Comparison of ENCODE assay signal across 10 mouse cellular contexts in genomic region chr8:71224560-71224959, GRCm38 (mm10). TPM values are rescaled to one million over a fixed set of nuclear protein-coding genes. Genes with fewer than 3 reads are reported as not detected.
A peak's percentile ranks its signal among the peaks of the same experiment; 100 is the strongest.
DNase-seq lines count a peak whose midpoint lies in the region; ATAC-seq and TF ChIP-seq lines count a peak whose summit lies in the region.
"Had no signal": no experiment of that assay in that cellular context is flagged by ENCODE, and none has a peak within 500 bp of the region (broad histone marks: within the 10 kb centered on the region; RNA-seq: fewer than 3 reads in every experiment).

No protein-coding gene starts in this region.

- H3K4me1 ChIP-seq in hindbrain, postnatal 0 days (ENCODE audit: insufficient read depth, low read length) = no peaks in the 10 kb centered on the region
- no peaks in the 10 kb centered on the region for H3K4me1 ChIP-seq in hindbrain, embryonic 16.5 days (ENCODE audit: control insufficient read depth, insufficient read depth, low read depth, low read length)
- no peaks in the 10 kb centered on the region for H3K4me1 ChIP-seq in lung, postnatal 0 days (ENCODE audit: insufficient read depth, low read depth, low read length)
- H3K4me1 ChIP-seq: limb, embryonic 10.5 days; stomach, embryonic 15.5 days had no signal

- no peak for TF ChIP-seq EP300 in lung, postnatal 0 days (IDR thresholded peaks at IDR 0.05)

- no peak for DNase-seq in hindbrain, postnatal 0 days (ENCODE audit: low spot score)
- peak; percentile 42 for DNase-seq in CD4-positive helper T cell, adult 2 months (ENCODE audit: low read depth, low spot score)
- peak; percentile 14 for DNase-seq in T-cell, adult 2 months (ENCODE audit: low spot score)
- DNase-seq in lung, postnatal 0 days (ENCODE audit: low spot score) = peak; percentile 65
- no peak for DNase-seq in gastrocnemius, postnatal 14 days
- DNase-seq in gastrocnemius, postnatal 10 days = no peak
- DNase-seq: gastrocnemius, postnatal 25 days had no signal

- H3K27me3 ChIP-seq in hindbrain, postnatal 0 days (ENCODE audit: insufficient read depth, low read length) = no peaks in the 10 kb centered on the region
- H3K27me3 ChIP-seq in hindbrain, embryonic 16.5 days (replicated peaks; ENCODE audit: control insufficient read depth, insufficient read depth, low read length) = no peaks in the 10 kb centered on the region
- H3K27me3 ChIP-seq in lung, postnatal 0 days (replicated peaks; ENCODE audit: insufficient read depth, low read length) = no peaks in the 10 kb centered on the region
- H3K27me3 ChIP-seq: stomach, embryonic 15.5 days had no signal

- ATAC-seq in hindbrain, postnatal 0 days = no peak
- ATAC-seq in hindbrain, embryonic 16.5 days = no peak
- ATAC-seq in lung, postnatal 0 days = no peak

- no peak overlapping the region for H3K9ac ChIP-seq in hindbrain, postnatal 0 days (replicated peaks; ENCODE audit: low read length)
- H3K9ac ChIP-seq in hindbrain, embryonic 16.5 days (ENCODE audit: low read depth, low read length) = no peak overlapping the region
- H3K9ac ChIP-seq in lung, postnatal 0 days (replicated peaks; ENCODE audit: low read depth) = no peak overlapping the region
- H3K9ac ChIP-seq: stomach, embryonic 15.5 days had no signal

- no peak overlapping the region for H3K4me3 ChIP-seq in hindbrain, postnatal 0 days (ENCODE audit: low read length)
- no peak overlapping the region for H3K4me3 ChIP-seq in hindbrain, embryonic 16.5 days (ENCODE audit: low read length)
- H3K4me3 ChIP-seq in lung, postnatal 0 days (ENCODE audit: low read depth, low read length) = no peak overlapping the region
- H3K4me3 ChIP-seq: limb, embryonic 10.5 days; stomach, embryonic 15.5 days had no signal

- no peak overlapping the region for H3K4me2 ChIP-seq in hindbrain, postnatal 0 days (ENCODE audit: low read depth, low read length)
- H3K4me2 ChIP-seq in hindbrain, embryonic 16.5 days (ENCODE audit: low read length) = no peak overlapping the region
- H3K4me2 ChIP-seq in lung, postnatal 0 days (replicated peaks; ENCODE audit: low read depth, low read length) = no peak overlapping the region
- H3K4me2 ChIP-seq: stomach, embryonic 15.5 days had no signal

- 54% methylated on average over 2 of the region's 2 CpGs for WGBS in hindbrain, postnatal 0 days
- 52% methylated on average over 2 of the region's 2 CpGs for WGBS in hindbrain, embryonic 16.5 days
- 51% methylated on average over 2 of the region's 2 CpGs for WGBS in lung, postnatal 0 days

- no peaks in the 10 kb centered on the region for H3K9me3 ChIP-seq in hindbrain, postnatal 0 days (ENCODE audit: low read length)
- 0 out of 2 replicates have a peak, but pooled peaks cover 3% of the 10 kb centered on the region for H3K9me3 ChIP-seq in hindbrain, embryonic 16.5 days (ENCODE audit: control insufficient read depth, low read length)
- H3K9me3 ChIP-seq in lung, postnatal 0 days (ENCODE audit: low read length) = no peaks in the 10 kb centered on the region
- H3K9me3 ChIP-seq: limb, embryonic 10.5 days; stomach, embryonic 15.5 days had no signal

- no peaks in the 10 kb centered on the region for H3K36me3 ChIP-seq in hindbrain, postnatal 0 days (ENCODE audit: insufficient read depth, low read length)
- H3K36me3 ChIP-seq in hindbrain, embryonic 16.5 days (ENCODE audit: control insufficient read depth, insufficient read depth, low read length) = no peaks in the 10 kb centered on the region
- no peaks in the 10 kb centered on the region for H3K36me3 ChIP-seq in lung, postnatal 0 days (ENCODE audit: insufficient read depth, low read length)
- H3K36me3 ChIP-seq: limb, embryonic 10.5 days; stomach, embryonic 15.5 days had no signal

- H3K27ac ChIP-seq in hindbrain, postnatal 0 days = no peak overlapping the region
- H3K27ac ChIP-seq in hindbrain, embryonic 16.5 days (ENCODE audit: low read depth, low read length) = no peak overlapping the region
- no peak overlapping the region for H3K27ac ChIP-seq in lung, postnatal 0 days (ENCODE audit: low read length)
- H3K27ac ChIP-seq: limb, embryonic 10.5 days; stomach, embryonic 15.5 days had no signal

- TF ChIP-seq CTCF in hindbrain, postnatal 0 days (IDR thresholded peaks at IDR 0.05; ENCODE audit: low read depth) = peak; percentile 54
- peak; percentile 75 for TF ChIP-seq CTCF in lung, postnatal 0 days (IDR thresholded peaks at IDR 0.05)

- intact Hi-C loops in gastrocnemius, postnatal 14 days (cut with DNase I; ENCODE audit: low total_unique reads) = no loop called here

RNA-seq across cellular contexts. Expression of gene Myo9b, which starts 48.0 kb away (rescaled TPM):
- total RNA-seq in hindbrain, postnatal 0 days (2014; rRNA removed) = 34.8 and 38.4 TPM in 2 replicates
- polyA plus RNA-seq in hindbrain, postnatal 0 days (2015; fragmentation: Nextera tagmentation; extraction: Ambion mirVana) = 7.8 and 8.6 TPM in 2 replicates
- polyA plus RNA-seq in hindbrain, embryonic 16.5 days (2015; fragmentation: Nextera tagmentation; extraction: Ambion mirVana) = 13.1 and 16.7 TPM in 2 replicates
- polyA plus RNA-seq in lung, postnatal 0 days (2015; fragmentation: Nextera tagmentation; extraction: Ambion mirVana) = 9.1 and 9.6 TPM in 2 replicates
- 10 to 100 TPM; 12.7 to 15.0 TPM for total RNA-seq in gastrocnemius, postnatal 14 days (2021)
- total RNA-seq in gastrocnemius, postnatal 10 days (2021) = 10 to 100 TPM; 17.6 to 25.9 TPM

RNA-seq across cellular contexts. Expression of gene Haus8, which starts 48.2 kb away (rescaled TPM):
- 24.0 and 48.3 TPM in 2 replicates for total RNA-seq in hindbrain, postnatal 0 days (2014; rRNA removed)
- polyA plus RNA-seq in hindbrain, postnatal 0 days (2015; fragmentation: Nextera tagmentation; extraction: Ambion mirVana) = 45.1 TPM in 2 replicates
- polyA plus RNA-seq in hindbrain, embryonic 16.5 days (2015; fragmentation: Nextera tagmentation; extraction: Ambion mirVana) = 72.5 and 73.9 TPM in 2 replicates
- polyA plus RNA-seq in lung, postnatal 0 days (2015; fragmentation: Nextera tagmentation; extraction: Ambion mirVana) = 13.5 and 18.9 TPM in 2 replicates
- total RNA-seq in gastrocnemius, postnatal 14 days (2021) = 1 to 10 TPM; 6.4 to 8.2 TPM
- 10 to 100 TPM; 10.0 to 10.3 TPM for total RNA-seq in gastrocnemius, postnatal 10 days (2021)

Comparison
In these comparisons a context has a peak if more than half of its experiments do, and no peak if none do; other contexts are left out.
1. DNase-seq: peak in CD4-positive helper T cell, adult 2 months (single experiment), T-cell, adult 2 months (single experiment) and lung, postnatal 0 days (single experiment); none in hindbrain, postnatal 0 days (single experiment), gastrocnemius, postnatal 14 days (single experiment) and gastrocnemius, postnatal 10 days (single experiment).